Mouse (Mus musculus): ENCODE results near the gene Olfr1500.
"Not testable (repeated sequence)": the region's sequence is repeated elsewhere in the genome, so short reads cannot be mapped to it uniquely, and the experiment has no call there.

Gene Olfr1500

GRCm38 (mm10) chr19:13830388-13830787 lies at the start of gene Olfr1500:
TSS of gene Olfr1500 (minus strand) at chr19:13830488.
- DNase-seq (ENCODE audit: low spot score), result no peak

- DNase-seq (ENCODE audit: low spot score), result no peak
Measured at GRCm38 (mm10) chr19:13861495-13861894, 31.2 kb upstream of the Olfr1500 start, which contains the start of gene Olfr1502. TSS of gene Olfr1502 (plus strand) at chr19:13861795.

GRCm38 (mm10) chr19:13850592-13850991 lies 20.3 kb upstream of the Olfr1500 start, which contains the start of gene Olfr1501:
TSS of gene Olfr1501 (minus strand) at chr19:13850692.
- not testable (repeated sequence) for DNase-seq (ENCODE audit: low spot score)

- DNase-seq (ENCODE audit: low spot score), result no peak
Measured at GRCm38 (mm10) chr19:13828447-13828846, 1.8 kb downstream of the Olfr1500 start.

GRCm38 (mm10) chr19:13820847-13821246 lies 9.4 kb downstream of the Olfr1500 start:
- DNase-seq (ENCODE audit: low spot score), result no peak

- DNase-seq (ENCODE audit: low spot score), result no peak
Measured at GRCm38 (mm10) chr19:13819347-13819746, 10.9 kb downstream of the Olfr1500 start, which contains the start of gene Olfr1499. TSS of gene Olfr1499 (minus strand) at chr19:13819447.

GRCm38 (mm10) chr19:13818827-13819226 lies 11.5 kb downstream of the Olfr1500 start:
- DNase-seq (ENCODE audit: low spot score), result no peak

- no peak for DNase-seq (ENCODE audit: low spot score)
Measured at GRCm38 (mm10) chr19:13812823-13813222, 17.5 kb downstream of the Olfr1500 start.

GRCm38 (mm10) chr19:13805486-13805885 lies 24.8 kb downstream of the Olfr1500 start:
- not testable (repeated sequence) for DNase-seq (ENCODE audit: low spot score)

- no peak for DNase-seq (ENCODE audit: low spot score)
Measured at GRCm38 (mm10) chr19:13798102-13798501, 32.2 kb downstream of the Olfr1500 start, which contains the start of gene Olfr1497. TSS of gene Olfr1497 (minus strand) at chr19:13798202.

- DNase-seq (ENCODE audit: low spot score), result no peak
Measured at GRCm38 (mm10) chr19:13777578-13777977, 52.7 kb downstream of the Olfr1500 start, which contains the start of gene Olfr1496. TSS of gene Olfr1496 (plus strand) at chr19:13777878.

All from lung, postnatal 25 days (tissue).